Mouse (Mus musculus) spleen, adult 2 months (tissue): ENCODE measurements around the gene Slc10a1.
A peak's percentile ranks its signal among the peaks of the same experiment; 100 is the strongest.

Experiments
- CTCF ChIP-seq: fragments of 200-500 bp; IDR thresholded peaks from 2 replicates; pipeline ENCODE4 v1.5.1; 2011; ENCODE audit warnings: mild to moderate bottlenecking, inconsistent platforms; ENCODE audit not compliant: insufficient read depth, insufficient read length, insufficient replicate concordance; ENCODE audit errors: extremely low read depth
- POLR2A ChIP-seq: fragments of 200-500 bp; IDR thresholded peaks from 2 replicates; pipeline ENCODE4 v1.6.1; 2011; ENCODE audit warnings: low read depth, low read length, inconsistent platforms

DNA sequence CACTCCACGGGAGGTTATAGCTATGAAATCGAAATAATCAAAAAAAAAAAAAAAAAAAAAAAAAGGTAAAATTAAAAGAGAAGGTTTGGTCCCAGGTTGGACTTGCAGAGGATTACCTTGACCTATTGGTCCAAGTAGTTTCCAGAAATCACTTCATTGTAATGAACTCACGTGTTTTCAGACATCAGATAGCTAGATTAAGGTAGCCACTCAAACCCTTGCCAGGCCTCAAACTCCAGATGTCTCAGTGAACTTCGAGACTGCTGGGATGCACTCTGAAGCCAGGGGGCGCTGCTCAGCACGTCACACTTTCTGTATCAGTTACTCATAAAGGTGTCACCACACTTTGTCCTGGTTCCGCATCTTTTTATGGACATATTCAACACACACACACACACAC, 50.7 kb downstream of the Slc10a1 start:
- TF ChIP-seq CTCF (peak; percentile 56; the same call in 1 of the 2 replicates), POLR2A (no peak)
